Mouse (Mus musculus): Measurements from ENCODE around the gene Trim41.

DNA sequence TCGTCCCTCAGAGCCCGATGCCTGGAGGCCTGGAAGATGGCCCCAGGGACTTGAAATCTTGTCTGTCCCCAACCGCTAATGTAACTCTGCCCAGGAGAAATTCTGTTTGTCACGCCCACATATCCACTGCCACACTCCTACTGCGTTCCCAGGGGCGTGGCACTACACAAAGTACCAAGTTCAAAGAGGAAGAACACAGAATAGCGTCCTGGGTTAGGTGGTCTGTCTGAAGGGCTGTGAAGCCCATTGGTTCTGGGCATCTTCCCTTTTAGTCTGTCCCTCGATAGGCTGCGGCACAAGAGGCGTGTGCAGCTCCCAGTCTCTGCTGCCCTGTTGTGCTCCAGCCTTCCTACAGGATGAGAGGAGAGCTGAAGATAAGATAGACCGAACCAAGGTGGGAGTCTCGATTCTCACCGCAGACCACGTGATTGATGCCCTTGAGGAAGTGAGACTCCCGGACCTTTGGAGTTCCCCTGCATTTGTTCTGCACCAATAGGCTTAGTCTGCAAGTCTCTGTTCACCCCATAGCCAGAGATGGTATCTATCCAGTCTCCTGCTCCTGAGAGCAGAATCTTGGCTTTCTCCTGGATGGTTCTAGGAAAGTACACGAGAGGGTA, 21.1 kb upstream of the Trim41 start:
- TF ChIP-seq POLR2A (IDR thresholded peaks at IDR 0.05; ENCODE audit: extremely low read depth, insufficient read depth, low read length) (no peak), CTCF (IDR thresholded peaks at IDR 0.05; ENCODE audit: low read depth, low read length) (no peak)

Data from liver, adult 2 months (tissue).